Mouse (Mus musculus) neural tube, embryonic 15.5 days (tissue): Measurements from ENCODE around the gene Dynlt1f. TPM values are rescaled to one million over a fixed set of nuclear protein-coding genes. Genes with fewer than 3 reads are reported as not detected.
"Not testable (repeated sequence)": the region's sequence is repeated elsewhere in the genome, so short reads cannot be mapped to it uniquely, and the experiment has no call there.

Source experiments
- ATAC-seq: fragments of 200-750 bp; cut with Nextera tagmentation; 2 replicates; pipeline ENCODE4 v1.8.0; 2017; ENCODE audit warnings: mild to moderate bottlenecking, moderate TSS enrichment, moderate library complexity; ENCODE audit not compliant: low FRiP score
- H3K27ac ChIP-seq: fragments of 300-500 bp; sonication (generic); replicated peaks from 2 replicates; pipeline ENCODE4 v1.5.1; 2015; ENCODE audit warnings: mild to moderate bottlenecking, inconsistent platforms
- H3K27me3 ChIP-seq: fragments of 300-500 bp; sonication (generic); replicated peaks from 2 replicates; pipeline ENCODE4 v1.6.1; 2015; ENCODE audit warnings: inconsistent platforms
- H3K36me3 ChIP-seq: fragments of 300-500 bp; sonication (generic); 2 replicates; pipeline ENCODE4 v1.6.1; 2015; ENCODE audit warnings: inconsistent platforms
- H3K4me1 ChIP-seq: fragments of 300-500 bp; sonication (generic); 2 replicates; pipeline ENCODE4 v1.6.1; 2015; ENCODE audit warnings: inconsistent platforms
- H3K4me2 ChIP-seq: fragments of 300-500 bp; sonication (generic); 2 replicates; pipeline ENCODE4 v1.6.1; 2015; ENCODE audit warnings: inconsistent platforms, mild to moderate bottlenecking, moderate library complexity
- H3K4me3 ChIP-seq: fragments of 300-500 bp; sonication (generic); replicated peaks from 2 replicates; pipeline ENCODE4 v1.5.1; 2015; ENCODE audit warnings: mild to moderate bottlenecking, inconsistent platforms
- H3K9ac ChIP-seq: fragments of 300-500 bp; sonication (generic); replicated peaks from 2 replicates; pipeline ENCODE4 v1.6.1; 2015; ENCODE audit warnings: mild to moderate bottlenecking, inconsistent platforms
- H3K9me3 ChIP-seq: fragments of 300-500 bp; sonication (generic); replicated peaks from 2 replicates; pipeline ENCODE4 v1.6.1; 2016; ENCODE audit warnings: inconsistent platforms
- WGBS: fragments of 180-500 bp; shearing (Covaris S2); methylation state at CpG from one replicate; pipeline ENCODE4 v1.1.7; 2015; ENCODE audit warnings: mixed read lengths; 5-methylcytosine and 5-hydroxymethylcytosine counted together
- polyA plus RNA-seq: library from polyadenylated mRNA; unstranded; fragments of >200 nt; fragmentation: Nextera tagmentation; extraction: Ambion mirVana; gene quantifications from 2 replicates; pipeline ENCODE4 v1.2.1, GENCODE M21; 2015

The Dynlt1f gene
- 265 and 281 TPM in 2 replicates for polyA plus RNA-seq

DNA sequence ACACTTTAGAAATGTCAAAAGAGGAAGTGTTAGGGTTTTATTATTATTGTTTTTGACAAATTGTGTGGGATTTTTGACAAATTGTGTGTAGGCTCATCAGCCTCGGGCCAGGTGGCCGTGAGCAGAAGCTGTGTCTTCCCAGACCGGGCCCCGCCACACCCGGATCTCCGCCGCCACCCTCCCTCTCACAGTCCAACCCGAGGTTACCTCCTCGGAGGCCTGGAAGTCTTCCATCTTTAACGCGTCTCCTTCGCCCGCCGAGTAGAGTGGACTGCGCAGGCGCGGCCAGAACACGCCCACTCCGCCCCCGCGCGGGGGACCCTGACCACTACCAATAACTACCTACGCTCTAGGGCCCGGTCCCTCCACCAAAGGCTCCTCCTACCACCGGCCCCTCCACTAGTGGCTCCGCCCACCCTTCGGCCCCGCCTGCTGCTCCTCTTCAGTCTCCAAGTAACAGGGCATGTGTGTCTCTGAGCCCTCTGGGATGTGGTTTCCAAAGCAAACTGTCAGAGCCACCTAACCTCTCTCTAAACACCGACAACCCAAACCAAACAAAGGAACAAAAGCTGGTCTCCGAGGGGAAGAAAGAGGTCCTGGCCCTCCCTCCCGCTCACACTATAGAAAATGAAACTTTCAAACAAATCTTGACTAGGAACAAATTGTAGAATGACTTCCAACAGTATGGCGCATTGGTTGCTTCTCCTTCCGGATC is at the start of gene Dynlt1f:
Gene Dynlt1f (minus strand): TSS at position 334 of the 715 bp plus-strand sequence.
- H3K27me3 ChIP-seq, H3K9me3 ChIP-seq, H3K36me3 ChIP-seq, H3K4me1 ChIP-seq: not testable (repeated sequence)
- peak; percentile 94 for ATAC-seq
- peak within 1 kb of the TSS; percentile 52 for H3K4me2 ChIP-seq
- H3K4me3 ChIP-seq, result peak within 1 kb of the TSS; percentile 50
- 2% methylated on average over 27 of the region's 33 CpGs for WGBS
- peak within 1 kb of the TSS; percentile 93 for H3K27ac ChIP-seq
- H3K9ac ChIP-seq, result peak within 1 kb of the TSS; percentile 54

DNA sequence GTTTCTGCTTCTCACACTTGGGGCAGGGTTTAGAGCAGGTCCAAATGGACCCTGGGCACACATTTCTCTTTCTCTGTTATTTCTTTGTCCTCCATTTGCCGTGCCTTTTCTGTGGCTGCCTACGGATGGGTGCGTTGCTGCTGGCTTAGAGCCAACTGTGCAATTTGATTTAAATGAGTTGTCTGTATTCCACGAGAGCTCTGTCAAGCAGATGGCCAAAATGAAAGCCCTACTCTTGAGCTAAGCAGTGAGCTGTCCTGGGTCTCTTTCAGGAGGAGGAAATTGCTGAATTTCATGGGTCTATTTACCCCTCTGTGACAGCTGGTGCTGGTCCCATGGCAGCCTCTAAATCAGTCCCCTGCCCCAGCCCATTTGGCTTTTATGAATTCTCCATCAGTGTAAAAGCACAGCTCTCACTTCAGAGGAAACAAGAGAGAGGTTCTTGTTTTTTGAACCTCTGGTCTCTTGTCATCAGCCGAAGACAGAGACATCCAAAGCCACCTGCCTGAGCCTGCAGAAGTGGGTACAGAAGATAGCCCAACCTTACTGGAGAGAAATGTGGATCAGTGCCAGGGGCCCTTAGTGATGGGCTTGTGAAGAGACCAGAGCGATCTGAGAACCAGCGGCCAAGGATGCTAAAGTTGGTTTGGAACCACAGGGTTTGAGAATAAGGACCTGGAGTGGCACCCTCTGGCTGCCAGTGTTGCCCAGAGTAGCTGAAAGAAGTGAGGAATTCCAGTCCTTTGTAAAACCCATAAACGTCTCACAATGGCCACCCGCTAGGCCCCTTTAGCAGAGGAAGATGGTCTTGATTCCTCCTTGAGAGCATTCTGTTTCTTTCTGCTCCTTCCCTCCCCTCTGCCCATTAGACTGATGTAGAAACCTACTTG is 47.9 kb upstream of the Dynlt1f start:
- H3K27ac ChIP-seq, result not testable (repeated sequence)
- 31% methylated on average over 7 of the region's 9 CpGs for whole genome bisulfite sequencing

DNA sequence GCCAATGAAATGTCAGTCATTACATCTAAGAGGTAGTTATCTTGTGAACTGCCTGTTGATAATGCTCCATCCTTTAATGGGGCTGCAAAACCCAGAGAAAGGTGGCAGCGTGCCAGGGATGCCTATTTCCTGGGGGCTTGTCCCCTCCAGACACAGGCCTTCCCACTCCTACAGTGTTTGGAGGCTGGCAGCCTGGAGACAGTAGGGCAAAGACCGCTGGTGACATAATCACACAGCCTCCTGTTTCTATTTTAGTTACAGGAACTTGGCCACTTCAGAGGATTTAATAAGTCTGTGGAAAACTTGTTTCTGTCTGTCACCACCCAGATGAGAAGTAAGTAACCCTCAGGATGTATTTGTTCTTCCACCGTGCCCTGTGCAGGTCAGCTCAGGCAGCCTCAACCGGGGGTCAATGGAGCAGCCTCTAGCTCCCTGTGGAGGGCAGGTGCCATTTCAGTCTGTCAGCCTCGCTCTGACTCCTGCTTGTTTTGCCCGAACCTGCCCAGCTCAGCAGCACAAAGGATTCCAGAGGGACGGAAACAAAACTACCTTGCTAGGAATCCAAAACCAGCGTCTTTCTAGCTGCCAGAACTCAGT is 47.0 kb upstream of the Dynlt1f start:
- not testable (repeated sequence) for H3K27me3 ChIP-seq, H3K4me3 ChIP-seq, H3K9ac ChIP-seq, H3K36me3 ChIP-seq, ATAC-seq, H3K9me3 ChIP-seq, H3K4me2 ChIP-seq, H3K27ac ChIP-seq, H3K4me1 ChIP-seq
- WGBS, result 36% methylated on average over 2 of the region's 8 CpGs

More for the DNA sequence above, 47.9 kb upstream of the Dynlt1f start:
- not testable (repeated sequence) for H3K4me1 ChIP-seq, H3K9ac ChIP-seq, H3K4me2 ChIP-seq, H3K27me3 ChIP-seq, H3K36me3 ChIP-seq, H3K9me3 ChIP-seq, H3K4me3 ChIP-seq
- peak; percentile 77; the same call in 1 of the 2 replicates for ATAC-seq

DNA sequence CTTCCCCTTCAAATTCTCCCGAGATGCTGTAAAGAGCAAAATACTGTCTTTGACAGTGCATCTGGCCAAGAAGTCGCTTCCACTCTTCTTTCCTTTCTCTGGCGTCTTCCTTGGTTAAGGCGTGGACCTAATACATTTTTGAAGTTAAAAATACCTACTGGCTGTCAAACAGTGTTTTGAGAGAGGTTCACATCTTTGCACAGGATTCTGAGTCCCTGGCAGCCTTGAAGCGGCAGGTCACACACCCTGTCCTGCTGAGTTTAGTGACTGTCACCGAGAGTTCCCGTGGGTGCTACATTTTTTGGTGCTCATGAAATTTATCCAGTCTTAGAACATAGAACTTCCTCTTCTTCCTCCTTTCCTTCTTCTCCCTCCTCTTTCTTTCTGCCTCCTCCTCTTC is 44.4 kb upstream of the Dynlt1f start:
- not testable (repeated sequence) for H3K9me3 ChIP-seq, H3K27me3 ChIP-seq, ATAC-seq, H3K27ac ChIP-seq, H3K4me1 ChIP-seq, H3K4me3 ChIP-seq, H3K4me2 ChIP-seq, H3K9ac ChIP-seq, H3K36me3 ChIP-seq
- 83% methylated on average over 4 of the region's 7 CpGs for WGBS

DNA sequence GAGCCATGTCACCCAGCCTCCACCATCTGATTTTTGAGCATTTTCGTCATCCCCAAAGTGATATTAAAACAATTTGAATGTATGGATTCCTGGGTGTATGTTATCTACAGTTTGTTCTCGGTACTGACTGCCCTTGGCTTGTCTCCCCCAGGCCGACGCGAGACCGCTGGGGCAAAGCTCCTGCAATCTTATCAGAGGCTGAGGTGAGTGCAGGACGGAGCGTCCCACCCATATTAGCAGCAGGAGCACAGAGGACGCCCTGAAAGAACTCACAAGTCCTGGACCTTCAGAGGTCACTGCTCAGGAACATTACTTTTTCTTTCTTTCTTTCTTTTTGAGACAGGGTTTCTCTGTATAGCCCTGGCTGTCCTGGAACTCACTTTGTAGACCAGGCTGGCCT is 43.8 kb upstream of the Dynlt1f start:
- not testable (repeated sequence) for H3K9me3 ChIP-seq, H3K4me2 ChIP-seq, ATAC-seq, H3K27ac ChIP-seq, H3K9ac ChIP-seq, H3K27me3 ChIP-seq, H3K4me1 ChIP-seq, H3K36me3 ChIP-seq, H3K4me3 ChIP-seq
- WGBS, result 92% methylated on average over 8 of the region's 9 CpGs

DNA sequence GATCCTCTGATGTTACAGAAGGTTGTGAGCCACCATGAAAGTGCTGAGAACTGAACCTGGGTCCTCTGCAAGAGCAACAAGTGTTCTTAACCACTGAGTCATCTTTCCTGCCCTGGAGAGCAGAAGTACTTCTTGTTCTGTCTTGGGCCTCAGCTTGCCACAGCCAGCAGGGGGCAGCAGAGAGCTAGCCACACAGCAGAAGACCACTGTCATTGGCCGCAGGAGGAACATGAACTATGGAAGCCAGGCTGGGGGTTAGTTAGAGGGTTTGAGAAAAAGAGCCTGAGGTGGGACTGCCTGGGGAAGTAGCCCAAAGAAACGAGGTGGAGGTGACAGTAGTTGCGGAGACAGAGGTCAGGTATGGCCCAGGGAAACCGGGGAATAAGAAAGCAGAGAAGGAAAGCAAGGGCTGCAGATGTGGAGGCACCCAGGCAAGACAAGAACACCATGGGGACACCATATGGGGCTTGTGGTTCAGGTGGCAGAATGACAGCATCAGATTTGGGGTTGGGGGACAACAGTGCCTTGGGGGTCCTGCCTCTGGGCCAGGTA is 41.6 kb upstream of the Dynlt1f start:
- not testable (repeated sequence) for H3K27me3 ChIP-seq, H3K4me1 ChIP-seq, H3K9ac ChIP-seq, H3K4me2 ChIP-seq, H3K27ac ChIP-seq, H3K36me3 ChIP-seq, H3K9me3 ChIP-seq, H3K4me3 ChIP-seq
- ATAC-seq, result peak; percentile 55
- 40% methylated on average over 4 of the region's 4 CpGs for WGBS

DNA sequence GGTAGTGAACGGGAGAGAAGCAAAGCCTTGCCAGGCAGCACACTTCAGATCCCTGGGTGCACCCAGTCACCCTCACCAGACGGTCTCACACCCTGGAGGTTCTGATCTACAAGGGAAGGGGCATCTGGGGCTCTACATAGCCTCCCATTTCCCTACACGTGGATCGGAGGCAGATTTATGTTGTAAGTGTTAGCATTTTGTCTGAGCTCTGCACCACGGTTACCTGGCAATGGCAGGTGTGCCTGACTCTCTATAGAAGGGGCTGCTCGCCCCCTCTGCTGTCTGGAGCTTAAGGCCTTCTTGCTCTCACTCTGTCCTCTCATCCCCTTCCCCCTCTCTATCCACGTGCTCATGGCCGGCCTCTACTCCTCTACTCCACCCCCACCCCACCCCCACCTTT is 40.8 kb upstream of the Dynlt1f start:
- H3K27ac ChIP-seq, H3K9me3 ChIP-seq, H3K27me3 ChIP-seq, H3K9ac ChIP-seq, H3K4me1 ChIP-seq, ATAC-seq, H3K36me3 ChIP-seq, H3K4me3 ChIP-seq, H3K4me2 ChIP-seq: not testable (repeated sequence)
- 61% methylated on average over 8 of the region's 8 CpGs for WGBS

DNA sequence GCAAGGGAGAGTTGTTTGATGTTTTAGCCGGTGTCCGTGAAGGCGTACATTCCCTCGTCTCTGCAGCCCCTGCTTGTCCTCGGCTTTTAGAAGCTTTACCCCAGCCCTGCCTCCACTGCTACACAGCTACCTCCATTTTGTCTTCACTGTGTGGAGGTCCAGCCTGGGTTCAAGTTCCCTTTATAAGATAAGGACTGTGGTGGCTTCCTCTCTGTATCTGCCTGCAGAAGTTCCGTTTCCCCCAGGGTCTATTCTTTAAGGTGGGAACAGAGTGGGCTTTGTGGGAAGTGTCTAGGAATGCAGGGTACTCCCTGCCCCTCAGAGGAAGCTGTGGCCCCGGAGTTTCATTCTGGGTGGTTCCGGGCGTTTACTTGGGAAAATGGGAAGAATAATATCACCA is 40.0 kb upstream of the Dynlt1f start:
- H3K27ac ChIP-seq, H3K4me3 ChIP-seq, H3K9ac ChIP-seq, H3K27me3 ChIP-seq, H3K9me3 ChIP-seq, H3K4me2 ChIP-seq, H3K36me3 ChIP-seq, ATAC-seq, H3K4me1 ChIP-seq: not testable (repeated sequence)
- WGBS, result 86% methylated on average over 9 of the region's 9 CpGs

DNA sequence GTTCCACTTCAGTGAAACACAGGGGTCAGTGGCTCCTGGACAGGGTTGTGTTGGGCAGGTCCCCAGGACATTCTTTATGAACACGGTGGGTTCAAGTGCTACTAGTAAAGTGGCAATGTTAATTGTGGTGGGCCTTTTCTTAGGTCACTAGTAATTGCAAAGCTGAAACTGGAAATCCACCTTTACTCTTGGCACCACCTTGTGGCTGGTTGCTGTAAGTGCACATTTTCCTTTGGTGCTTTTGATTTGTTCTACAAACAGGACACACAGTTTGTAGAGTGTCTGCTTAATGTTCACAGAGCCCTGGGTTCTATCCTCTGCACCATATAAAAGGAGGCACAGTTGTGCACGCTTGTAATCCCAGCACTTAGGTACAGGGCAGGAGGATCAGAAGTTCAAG is 35.9 kb upstream of the Dynlt1f start:
- not testable (repeated sequence) for H3K4me3 ChIP-seq, H3K27ac ChIP-seq, H3K9ac ChIP-seq, H3K27me3 ChIP-seq, H3K36me3 ChIP-seq, ATAC-seq, H3K4me1 ChIP-seq, H3K4me2 ChIP-seq, H3K9me3 ChIP-seq
- WGBS, result 10% methylated on average over 2 of the region's 2 CpGs

DNA sequence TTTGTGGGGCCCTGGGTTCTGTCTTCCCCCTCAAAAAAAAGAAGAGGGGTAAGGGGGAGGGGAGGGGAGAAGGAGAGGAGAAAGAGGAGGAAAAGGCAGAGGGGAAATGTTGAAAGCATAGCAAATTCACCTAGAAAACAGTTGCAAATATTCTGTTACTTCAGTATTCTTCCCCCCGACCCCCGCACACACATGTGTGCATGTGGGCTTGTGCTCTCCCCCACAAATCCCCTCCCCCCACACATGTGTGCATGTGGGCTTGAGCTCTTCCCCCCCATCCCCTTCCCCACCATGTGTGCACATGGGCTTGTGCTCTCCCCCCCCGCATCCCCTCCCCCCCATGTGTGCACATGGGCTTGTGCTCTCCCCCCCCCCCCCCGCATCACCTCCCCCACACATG is 33.6 kb upstream of the Dynlt1f start:
- not testable (repeated sequence) for H3K9ac ChIP-seq, H3K4me3 ChIP-seq, H3K27me3 ChIP-seq, H3K27ac ChIP-seq, H3K4me1 ChIP-seq, H3K4me2 ChIP-seq, H3K36me3 ChIP-seq, ATAC-seq, H3K9me3 ChIP-seq
- 98% methylated on average over 3 of the region's 4 CpGs for WGBS

DNA sequence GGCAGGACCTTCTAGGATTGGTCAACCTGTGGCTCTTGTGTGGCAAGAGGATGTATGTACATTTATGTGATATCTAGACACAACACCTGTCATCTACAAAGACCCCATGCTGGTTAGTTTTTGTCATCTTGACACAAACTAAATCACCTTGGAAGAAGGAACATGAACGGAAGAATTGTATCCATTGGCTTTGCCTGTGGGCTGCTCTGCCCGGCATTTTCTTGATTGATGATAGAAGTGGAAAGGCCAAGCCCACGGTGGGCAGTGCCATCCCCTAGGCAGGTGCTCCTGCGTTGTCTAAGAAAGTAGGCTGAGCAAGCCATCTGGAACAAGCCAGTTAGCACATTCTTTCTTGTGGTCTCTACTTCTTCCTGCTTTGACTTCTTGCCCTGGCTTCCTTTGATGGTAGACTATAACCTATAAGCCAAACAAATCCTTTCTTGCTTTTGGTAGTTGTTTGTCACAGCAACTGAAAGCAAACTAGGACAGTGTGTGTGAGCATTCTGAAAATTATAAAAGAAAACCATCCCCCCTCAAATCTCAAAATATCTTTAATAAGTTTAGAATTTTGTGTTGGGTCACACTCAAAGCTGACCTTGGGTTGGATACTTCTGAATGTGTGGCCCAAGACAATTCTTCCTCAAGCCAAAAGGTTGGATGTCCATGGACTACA is 30.7 kb upstream of the Dynlt1f start:
- H3K4me2 ChIP-seq, H3K27me3 ChIP-seq, H3K36me3 ChIP-seq, H3K4me1 ChIP-seq, H3K4me3 ChIP-seq, ATAC-seq, H3K27ac ChIP-seq, H3K9ac ChIP-seq, H3K9me3 ChIP-seq: not testable (repeated sequence)
- WGBS, result 79% methylated on average over 2 of the region's 4 CpGs
